Mouse (Mus musculus) kidney, postnatal 0 days (tissue): ENCODE measurements around the gene Krt28. TPM values are rescaled to one million over a fixed set of nuclear protein-coding genes. Genes with fewer than 3 reads are reported as not detected.

Experiments used
- ATAC-seq: fragments of 200-750 bp; cut with Nextera tagmentation; replicated peaks from 2 replicates; pipeline ENCODE4 v1.8.0; 2017; ENCODE audit warnings: low read depth, moderate number of reproducible peaks, moderate TSS enrichment, moderate library complexity; ENCODE audit not compliant: low FRiP score
- DNase-seq: peaks from one replicate; pipeline ENCODE4 v3.0.0-alpha.2; 2016; ENCODE audit warnings: low spot score
- H3K27ac ChIP-seq: fragments of 300-500 bp; sonication (generic); 2 replicates; pipeline ENCODE4 v1.5.1; 2014; ENCODE audit warnings: mild to moderate bottlenecking
- H3K27me3 ChIP-seq: fragments of 300-500 bp; sonication (generic); 2 replicates; pipeline ENCODE4 v1.6.1; 2014; ENCODE audit warnings: low read length, mixed read lengths; ENCODE audit not compliant: insufficient read depth
- H3K36me3 ChIP-seq: fragments of 300-500 bp; sonication (generic); 2 replicates; pipeline ENCODE4 v1.6.1; 2014; ENCODE audit warnings: low read length, mixed read lengths; ENCODE audit not compliant: insufficient read depth
- H3K4me1 ChIP-seq: fragments of 300-500 bp; sonication (generic); replicated peaks from 2 replicates; pipeline ENCODE4 v1.6.1; 2014; ENCODE audit warnings: antibody characterized with exemption, low read length, mixed read lengths; ENCODE audit not compliant: insufficient read depth
- H3K4me2 ChIP-seq: fragments of 300-500 bp; sonication (generic); 2 replicates; pipeline ENCODE4 v1.6.1; 2014; ENCODE audit warnings: mild to moderate bottlenecking, low read length, moderate library complexity, mixed read lengths
- H3K4me3 ChIP-seq: fragments of 300-500 bp; sonication (generic); replicated peaks from 2 replicates; pipeline ENCODE4 v1.5.1; 2014; ENCODE audit warnings: low read depth, low read length
- H3K9ac ChIP-seq: fragments of 300-500 bp; sonication (generic); 2 replicates; pipeline ENCODE4 v1.6.1; 2014; ENCODE audit warnings: low read depth, low read length
- H3K9me3 ChIP-seq: fragments of 300-500 bp; sonication (generic); replicated peaks from 2 replicates; pipeline ENCODE4 v1.6.1; 2016; ENCODE audit warnings: low read length, inconsistent platforms, mixed read lengths
- CTCF ChIP-seq: IDR thresholded peaks from 2 replicates; pipeline ENCODE4 v1.5.1; 2016; ENCODE audit warnings: antibody characterized with exemption, low read depth, mild to moderate bottlenecking, moderate library complexity
- WGBS: fragments of 180-500 bp; shearing (Covaris S2); extraction: QIAGEN DNeasy Blood & Tissue Kit; methylation state at CpG from one replicate; pipeline ENCODE4 v1.1.7; 2014; 5-methylcytosine and 5-hydroxymethylcytosine counted together
- polyA plus RNA-seq: library from polyadenylated mRNA; unstranded; fragments of >200 nt; fragmentation: Nextera tagmentation; extraction: Ambion mirVana; gene quantifications from 2 replicates; pipeline ENCODE4 v1.2.1, GENCODE M21; 2015

Gene Krt28
- polyA plus RNA-seq, 1 experiment from 2014 or later, result not detected

DNA sequence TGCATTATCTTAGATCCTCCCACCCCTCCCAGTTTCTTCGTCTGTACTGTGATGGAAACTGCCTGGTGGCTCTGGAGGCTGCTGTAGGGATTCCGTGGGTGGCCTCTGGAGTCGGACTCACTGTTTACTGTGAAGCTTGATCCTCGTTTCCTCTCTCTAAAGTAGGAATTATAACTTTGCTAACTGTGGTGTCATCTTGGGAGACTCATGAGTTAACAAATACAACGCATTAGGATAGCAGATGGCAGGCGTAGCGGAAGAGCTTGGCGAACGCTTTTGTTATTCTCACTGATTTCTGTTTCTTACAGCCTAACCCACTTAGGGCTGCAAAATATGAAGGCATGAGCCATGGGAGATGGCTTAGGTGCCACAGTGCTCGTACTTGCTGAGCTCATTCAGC lies 17.8 kb upstream of the Krt28 start:
- Histone ChIP-seq H3K27me3 (no peaks in the 10 kb centered on the region), H3K4me3 (no peak overlapping the region), H3K4me2 (no peak overlapping the region), H3K27ac (no peak overlapping the region), H3K4me1 (no peaks in the 10 kb centered on the region), H3K9ac (no peak overlapping the region), H3K9me3 (no peaks in the 10 kb centered on the region), H3K36me3 (no peaks in the 10 kb centered on the region)
- TF ChIP-seq CTCF, result no peak
- WGBS, result 81% methylated on average over 10 of the region's 10 CpGs
- DNase-seq, result no peak
- ATAC-seq, result no peak

DNA sequence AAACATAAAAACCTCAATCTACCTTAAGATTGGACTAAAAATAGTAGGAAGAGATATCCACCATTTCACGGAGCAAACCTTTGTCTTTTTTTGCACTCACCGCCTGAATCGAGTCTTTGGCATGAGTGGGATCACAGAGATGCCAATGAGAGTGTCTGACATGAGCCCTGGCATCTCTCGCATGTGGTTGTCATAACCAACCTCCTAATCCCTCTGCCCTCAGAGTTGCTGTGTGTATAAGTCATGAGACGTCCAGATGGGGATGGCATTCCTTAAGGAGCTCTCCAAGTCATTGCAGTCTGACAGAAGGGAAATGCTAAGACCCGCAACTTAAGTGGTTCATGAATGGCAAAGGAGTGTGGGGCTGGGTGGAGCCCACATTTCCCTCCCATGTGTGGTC lies 16.7 kb upstream of the Krt28 start:
- no peaks in the 10 kb centered on the region for H3K27me3 ChIP-seq
- H3K36me3 ChIP-seq, result no peaks in the 10 kb centered on the region
- H3K4me3 ChIP-seq, result no peak overlapping the region
- H3K4me2 ChIP-seq, result no peak overlapping the region
- H3K9ac ChIP-seq, result no peak overlapping the region
- TF ChIP-seq CTCF, result no peak
- ATAC-seq, result no peak
- no peak for DNase-seq
- H3K27ac ChIP-seq, result no peak overlapping the region
- WGBS, result 83% methylated on average over 6 of the region's 6 CpGs
- H3K4me1 ChIP-seq, result no peaks in the 10 kb centered on the region
- H3K9me3 ChIP-seq, result no peaks in the 10 kb centered on the region

- H3K4me3 ChIP-seq, result no peak overlapping the region
- no peak overlapping the region for H3K27ac ChIP-seq
- ATAC-seq, result no peak
- 71% methylated on average over 7 of the region's 7 CpGs for WGBS
- H3K36me3 ChIP-seq, result no peaks in the 10 kb centered on the region
- DNase-seq, result no peak
- H3K9ac ChIP-seq, result no peak overlapping the region
- no peaks in the 10 kb centered on the region for H3K27me3 ChIP-seq
- no peak for TF ChIP-seq CTCF
- H3K4me2 ChIP-seq, result no peak overlapping the region
- H3K4me1 ChIP-seq, result no peaks in the 10 kb centered on the region
- H3K9me3 ChIP-seq, result no peaks in the 10 kb centered on the region
Measured at GRCm38 (mm10) chr11:99390866-99391265, 16.2 kb upstream of the Krt28 start.

GRCm38 (mm10) chr11:99389264-99389663 lies 14.6 kb upstream of the Krt28 start, which contains the start of gene Krt10:
Krt10 (minus strand) TSS chr11:99389364.
- Histone ChIP-seq H3K9me3 (no peaks in the 10 kb centered on the region), H3K27me3 (no peaks in the 10 kb centered on the region), H3K36me3 (no peaks in the 10 kb centered on the region), H3K4me3 (no peak within 1 kb of the TSS), H3K4me2 (no peak within 1 kb of the TSS), H3K4me1 (no peaks in the 10 kb centered on the region), H3K9ac (no peak within 1 kb of the TSS), H3K27ac (no peak within 1 kb of the TSS)
- ATAC-seq (no peak), DNase-seq (no peak)
- no peak for TF ChIP-seq CTCF
- WGBS, result 86% methylated on average over 4 of the region's 4 CpGs

DNA sequence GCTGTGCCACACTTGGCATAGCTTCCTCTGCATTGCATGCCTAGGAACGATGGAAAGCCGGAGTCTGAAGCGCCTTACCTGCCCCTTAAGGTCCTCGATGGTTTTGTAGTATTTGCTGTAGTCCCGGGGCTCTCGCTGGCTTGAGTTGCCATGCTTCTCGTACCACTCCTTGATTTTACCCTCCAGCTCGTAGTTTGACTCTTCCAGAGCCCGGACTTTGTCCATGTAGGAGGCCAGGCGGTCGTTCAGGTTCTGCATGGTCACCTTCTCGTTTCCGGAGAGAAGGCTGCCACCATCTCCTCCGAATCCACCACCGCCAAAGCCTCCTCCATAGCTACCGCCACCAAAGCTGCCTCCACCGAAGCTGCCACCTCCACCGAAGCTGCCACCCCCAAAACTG lies 14.0 kb upstream of the Krt28 start:
- H3K27me3 ChIP-seq, result no peaks in the 10 kb centered on the region
- no peak overlapping the region for H3K4me3 ChIP-seq
- no peak for DNase-seq
- no peak overlapping the region for H3K4me2 ChIP-seq
- no peaks in the 10 kb centered on the region for H3K9me3 ChIP-seq
- no peak for TF ChIP-seq CTCF
- H3K4me1 ChIP-seq, result no peaks in the 10 kb centered on the region
- WGBS, result 85% methylated on average over 18 of the region's 18 CpGs
- no peak overlapping the region for H3K27ac ChIP-seq
- ATAC-seq, result no peak
- H3K9ac ChIP-seq, result no peak overlapping the region
- H3K36me3 ChIP-seq, result no peaks in the 10 kb centered on the region

GRCm38 (mm10) chr11:99385813-99386721 lies 11.4 kb upstream of the Krt28 start:
- ATAC-seq, result peak; percentile 81
- H3K27me3 ChIP-seq, result no peaks in the 10 kb centered on the region
- peak overlapping the region; percentile 46 for H3K4me3 ChIP-seq
- H3K9ac ChIP-seq, result peak overlapping the region; percentile 67
- no peaks in the 10 kb centered on the region for H3K36me3 ChIP-seq
- peak; percentile 96 for DNase-seq
- no peaks in the 10 kb centered on the region for H3K9me3 ChIP-seq
- 1% methylated on average over 71 of the region's 71 CpGs for WGBS
- no peak for TF ChIP-seq CTCF
- H3K27ac ChIP-seq, result peak overlapping the region; percentile 97
- no peaks in the 10 kb centered on the region for H3K4me1 ChIP-seq
- H3K4me2 ChIP-seq, result peak overlapping the region; percentile 69
